Mouse (Mus musculus) megakaryocyte, adult 5-6 weeks (primary cell): Measurements from ENCODE around the gene Dnajc7. TPM values are rescaled to one million over a fixed set of nuclear protein-coding genes. Genes with fewer than 3 reads are reported as not detected.
A peak's percentile ranks its signal among the peaks of the same experiment; 100 is the strongest.
"Not testable (repeated sequence)": the region's sequence is repeated elsewhere in the genome, so short reads cannot be mapped to it uniquely, and the experiment has no call there.

ENCODE experiments used
- ATAC-seq: 2 replicates; pipeline ENCODE4 v1.8.0; 2016; ENCODE audit warnings: mild to moderate bottlenecking, inconsistent platforms; ENCODE audit not compliant: poor library complexity, severe bottlenecking
- total RNA-seq, 2 experiments: library from RNA; stranded (forward) in 1 of 2; stranded (reverse) in 1 of 2; fragments of 153-499, 151-499 nt in 1 of 2; fragments of 221-1000, 200-1000 nt in 1 of 2; gene quantifications; 2 replicates each; pipeline versions ENCODE4 v1.2.3 to v1.2.4; 2015 to 2017

Gene Dnajc7
- total RNA-seq, 2 experiments from 2014 or later: 98.1 to 145 TPM

- no peak for ATAC-seq
Observed at GRCm38 (mm10) chr11:100552842-100553241, 67.1 kb downstream of the Dnajc7 start.

DNA sequence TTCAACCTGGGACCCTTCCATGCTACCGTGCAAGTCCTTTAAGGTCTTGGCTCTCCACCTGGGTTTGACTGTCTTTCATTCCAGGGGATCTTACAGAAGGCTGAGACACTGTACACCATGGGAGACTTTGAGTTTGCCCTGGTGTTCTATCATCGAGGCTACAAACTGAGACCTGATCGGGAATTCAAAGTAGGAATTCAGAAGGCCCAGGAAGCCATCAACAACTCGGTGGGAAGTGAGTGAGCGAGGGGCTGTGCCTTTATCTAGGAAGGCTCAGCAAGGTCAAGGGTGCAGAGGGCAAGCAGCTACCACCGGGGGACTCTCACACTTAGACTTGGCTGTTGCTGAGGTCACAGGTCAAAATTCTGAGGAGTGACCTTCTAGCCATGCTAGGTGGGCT is 69.9 kb downstream of the Dnajc7 start:
- no peak for ATAC-seq

DNA sequence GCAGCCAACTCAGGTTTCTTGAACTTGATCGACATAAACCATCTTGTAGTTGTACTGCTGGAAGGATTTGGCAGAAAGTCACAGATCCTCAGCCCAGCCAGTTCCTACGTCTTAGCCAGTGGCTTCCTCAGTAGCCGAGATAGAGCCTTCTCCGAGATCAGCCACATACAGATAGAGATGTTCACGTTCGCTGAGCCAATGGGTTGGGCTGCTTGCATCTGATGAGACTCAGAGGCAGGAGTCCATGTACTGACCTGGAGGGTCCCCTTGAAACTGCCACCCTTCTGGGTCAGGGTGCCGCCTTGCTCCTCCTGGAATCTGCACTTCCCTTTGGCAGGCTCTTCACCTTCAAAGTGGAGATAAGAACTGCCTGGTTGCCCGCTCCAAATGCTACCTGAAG is 70.5 kb downstream of the Dnajc7 start:
- ATAC-seq: no peak

DNA sequence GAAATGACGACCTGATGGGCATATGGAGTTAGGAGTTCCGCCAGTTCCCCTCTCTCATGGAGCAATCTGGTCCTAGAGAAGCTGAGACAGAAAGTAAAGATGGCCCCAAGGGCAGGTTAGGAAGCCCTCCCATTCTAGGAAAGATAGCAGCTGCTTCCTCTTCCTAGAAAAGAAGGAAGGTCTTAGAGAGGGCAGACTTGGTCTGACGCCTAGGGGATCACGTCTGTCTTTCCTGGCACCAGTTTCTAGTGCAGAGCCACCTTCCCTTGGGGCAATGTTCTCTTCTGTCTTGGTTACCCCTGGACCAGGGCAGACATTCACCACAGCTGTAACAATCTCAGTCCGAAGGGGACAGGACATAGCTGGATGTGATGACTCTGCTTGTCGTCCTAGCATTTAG is 71.8 kb downstream of the Dnajc7 start:
- ATAC-seq: no peak

- peak; percentile 67 for ATAC-seq
Observed at GRCm38 (mm10) chr11:100546955-100547354, 73.0 kb downstream of the Dnajc7 start.

DNA sequence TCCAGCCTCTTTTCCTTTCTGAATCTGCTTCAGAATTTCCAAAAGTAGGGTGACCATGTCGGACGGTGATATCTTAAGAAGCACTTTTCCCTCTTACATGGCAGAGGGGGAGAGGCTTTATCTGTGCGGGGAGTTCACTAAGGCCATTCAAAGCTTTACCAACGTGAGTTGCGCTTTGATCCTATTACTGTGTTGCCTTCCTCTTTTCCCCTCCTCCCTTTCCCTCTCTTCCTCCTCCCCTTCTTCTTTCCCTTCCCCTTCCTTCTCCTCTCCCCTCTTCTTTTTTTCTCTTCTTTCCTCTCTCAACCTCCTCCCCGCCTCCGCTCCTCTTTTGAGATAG is 74.3 kb downstream of the Dnajc7 start:
- ATAC-seq: peak; percentile 19

- ATAC-seq: peak; percentile 99
Observed at GRCm38 (mm10) chr11:100544832-100545745, 74.9 kb downstream of the Dnajc7 start, which contains the start of gene Ttc25. Gene Ttc25, plus strand, starts transcription at chr11:100545607.

DNA sequence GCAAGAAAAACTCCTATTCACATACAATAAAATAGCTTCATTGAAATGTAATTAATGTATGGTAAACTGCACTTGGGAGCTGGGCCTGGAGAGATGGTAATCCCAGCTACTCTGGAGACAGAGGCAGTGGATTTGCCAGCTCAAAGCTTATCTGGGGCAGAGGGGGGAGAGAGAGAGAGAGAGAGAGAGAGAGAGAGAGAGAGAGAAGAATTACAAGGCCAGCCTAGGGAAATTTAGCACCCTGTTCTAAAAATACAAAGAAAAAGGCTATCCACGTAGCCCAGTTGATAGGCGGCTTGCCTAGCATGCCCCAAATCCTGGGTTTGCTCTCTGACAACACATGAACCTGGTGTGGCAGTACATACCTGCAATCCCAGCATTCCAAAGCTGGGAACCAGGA is 78.4 kb downstream of the Dnajc7 start:
- no peak for ATAC-seq

- no peak for ATAC-seq
Observed at GRCm38 (mm10) chr11:100540966-100541365, 79.0 kb downstream of the Dnajc7 start.

DNA sequence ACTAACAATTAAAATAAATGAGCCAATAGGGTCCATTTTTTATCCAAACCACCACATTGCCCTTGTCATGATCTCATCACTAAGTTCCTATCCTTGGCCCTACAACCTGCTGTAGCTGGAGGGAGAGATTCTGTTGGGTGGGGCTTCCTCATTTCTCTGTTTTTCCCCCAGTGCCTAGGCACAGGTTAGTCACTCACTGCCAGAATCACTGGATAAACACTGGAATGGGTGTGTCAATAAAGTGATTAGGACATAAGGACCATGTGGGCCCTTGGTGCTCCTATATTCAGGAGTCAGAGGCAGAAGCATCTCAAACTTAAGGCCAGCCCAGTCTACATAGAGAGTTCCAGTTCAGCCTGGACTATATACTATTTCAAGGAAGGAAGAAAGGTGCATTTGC is 83.5 kb downstream of the Dnajc7 start:
- no peak for ATAC-seq

GRCm38 (mm10) chr11:100535996-100536395 is 84.0 kb downstream of the Dnajc7 start:
- ATAC-seq: no peak

- ATAC-seq: not testable (repeated sequence)
Observed at GRCm38 (mm10) chr11:100534821-100535220, 85.1 kb downstream of the Dnajc7 start.

DNA sequence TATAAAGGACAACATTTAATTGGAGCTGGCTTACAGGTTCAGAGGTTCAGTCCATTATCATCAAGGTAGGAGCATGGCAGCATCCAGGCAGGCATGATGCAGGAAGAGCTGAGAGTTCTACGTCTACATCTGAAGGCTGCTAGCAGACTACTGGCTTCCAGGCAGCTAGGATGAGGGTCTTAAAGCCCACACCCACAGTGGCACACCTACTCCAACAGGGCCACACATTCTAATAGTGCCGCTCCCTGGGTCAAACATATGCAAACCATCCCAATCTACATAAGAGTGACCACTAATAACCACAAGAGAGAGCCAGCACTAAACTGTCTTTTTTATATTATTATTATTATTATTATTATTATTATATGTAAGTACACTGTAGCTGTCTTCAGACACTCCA is 85.6 kb downstream of the Dnajc7 start:
- not testable (repeated sequence) for ATAC-seq

DNA sequence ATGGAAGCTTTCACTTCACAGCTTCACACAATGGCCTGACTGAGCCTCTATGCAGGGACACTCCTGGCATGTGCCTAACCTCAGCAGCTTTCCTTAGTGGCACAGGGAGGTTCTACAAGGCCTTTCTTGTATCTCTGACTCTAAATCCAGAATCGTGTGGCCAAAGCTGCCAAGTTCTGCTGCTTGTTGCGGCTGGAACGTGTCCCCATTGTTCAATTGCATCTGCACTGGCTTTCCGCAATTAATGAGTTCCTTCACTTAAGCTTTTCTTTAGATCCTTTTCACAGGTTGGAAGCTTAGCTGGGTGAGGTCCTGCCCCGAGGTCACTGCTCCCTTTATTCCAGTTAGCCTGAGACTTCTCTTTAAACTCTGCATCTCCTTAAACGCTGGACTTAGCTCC is 86.1 kb downstream of the Dnajc7 start:
- no peak for ATAC-seq

Other genes starting within 250 kb of the Dnajc7 start
- gene Jup, start 222.4 kb downstream of the Dnajc7 start, total RNA-seq (2015): 3.5 and 3.9 TPM in 2 replicates
- gene Jup, start 222.4 kb downstream of the Dnajc7 start, total RNA-seq (2017): 1.5 and 5.1 TPM in 2 replicates
- not detected in 2 replicates for gene P3h4, start 205.3 kb downstream of the Dnajc7 start, total RNA-seq (2015)
- 0.08 TPM in 1 of 2 replicates, not detected in the other for gene P3h4, start 205.3 kb downstream of the Dnajc7 start, total RNA-seq (2017)
- 0.09 TPM in 1 of 2 replicates, not detected in the other for gene Fkbp10, start 204.5 kb downstream of the Dnajc7 start, total RNA-seq (2015)
- gene Fkbp10, start 204.5 kb downstream of the Dnajc7 start, total RNA-seq (2017): not detected in 2 replicates
- gene Nt5c3b, start 178.4 kb downstream of the Dnajc7 start, total RNA-seq (2015): 8.8 and 9.8 TPM in 2 replicates
- 7.3 and 9.6 TPM in 2 replicates for gene Nt5c3b, start 178.4 kb downstream of the Dnajc7 start, total RNA-seq (2017)
- gene Klhl10, start 178.3 kb downstream of the Dnajc7 start, total RNA-seq (2015): not detected in 2 replicates
- not detected in 2 replicates for gene Klhl10, start 178.3 kb downstream of the Dnajc7 start, total RNA-seq (2017)
- 5.9 and 8.1 TPM in 2 replicates for gene Klhl11, start 147.4 kb downstream of the Dnajc7 start, total RNA-seq (2015)
- 14.5 and 14.8 TPM in 2 replicates for gene Klhl11, start 147.4 kb downstream of the Dnajc7 start, total RNA-seq (2017)
- gene Acly, start 92.2 kb downstream of the Dnajc7 start, total RNA-seq (2015): 80.6 and 90.8 TPM in 2 replicates
- gene Acly, start 92.2 kb downstream of the Dnajc7 start, total RNA-seq (2017): 100 and 105 TPM in 2 replicates
- 0.16 and 0.96 TPM in 2 replicates for gene Ttc25, start 74.6 kb downstream of the Dnajc7 start, total RNA-seq (2015)
- not detected in 2 replicates for gene Ttc25, start 74.6 kb downstream of the Dnajc7 start, total RNA-seq (2017)
- 9.5 and 11.3 TPM in 2 replicates for gene Cnp, start 45.3 kb downstream of the Dnajc7 start, total RNA-seq (2015)
- 22.2 and 23.9 TPM in 2 replicates for gene Cnp, start 45.3 kb downstream of the Dnajc7 start, total RNA-seq (2017)
- 47.7 and 52.7 TPM in 2 replicates for gene Nkiras2, start 924 bp downstream of the Dnajc7 start, total RNA-seq (2015)
- gene Nkiras2, start 924 bp downstream of the Dnajc7 start, total RNA-seq (2017): 36.0 and 45.5 TPM in 2 replicates
- not detected in 2 replicates for gene Zfp385c, start 72.3 kb upstream of the Dnajc7 start, total RNA-seq (2015)
- not detected in 2 replicates for gene Zfp385c, start 72.3 kb upstream of the Dnajc7 start, total RNA-seq (2017)
- gene Dhx58, start 84.1 kb upstream of the Dnajc7 start, total RNA-seq (2015): 23.7 and 24.9 TPM in 2 replicates
- 36.9 and 50.9 TPM in 2 replicates for gene Dhx58, start 84.1 kb upstream of the Dnajc7 start, total RNA-seq (2017)
- gene Kat2a, start 92.3 kb upstream of the Dnajc7 start, total RNA-seq (2015): 11.0 and 11.5 TPM in 2 replicates
- 8.7 and 9.0 TPM in 2 replicates for gene Kat2a, start 92.3 kb upstream of the Dnajc7 start, total RNA-seq (2017)
- gene Hspb9, start 93.7 kb upstream of the Dnajc7 start, total RNA-seq (2015): not detected in 2 replicates
- 0.65 TPM in 1 of 2 replicates, not detected in the other for gene Hspb9, start 93.7 kb upstream of the Dnajc7 start, total RNA-seq (2017)
- 167 and 170 TPM in 2 replicates for gene Rab5c, start 118.0 kb upstream of the Dnajc7 start, total RNA-seq (2015)
- 136 and 142 TPM in 2 replicates for gene Rab5c, start 118.0 kb upstream of the Dnajc7 start, total RNA-seq (2017)
- gene Kcnh4, start 139.8 kb upstream of the Dnajc7 start, total RNA-seq (2015): not detected in 2 replicates
- gene Kcnh4, start 139.8 kb upstream of the Dnajc7 start, total RNA-seq (2017): not detected in 2 replicates
- gene Hcrt, start 142.8 kb upstream of the Dnajc7 start, total RNA-seq (2015): not detected in 2 replicates
- not detected in 2 replicates for gene Hcrt, start 142.8 kb upstream of the Dnajc7 start, total RNA-seq (2017)
- gene Ghdc, start 150.8 kb upstream of the Dnajc7 start, total RNA-seq (2015): 4.6 and 5.6 TPM in 2 replicates
- gene Ghdc, start 150.8 kb upstream of the Dnajc7 start, total RNA-seq (2017): 4.6 and 6.6 TPM in 2 replicates
- 40.9 and 47.6 TPM in 2 replicates for gene Stat5b, start 230.6 kb upstream of the Dnajc7 start, total RNA-seq (2015)
- 50.6 and 53.2 TPM in 2 replicates for gene Stat5b, start 230.6 kb upstream of the Dnajc7 start, total RNA-seq (2017)
- 20.0 and 22.5 TPM in 2 replicates for gene Stat5a, start 239.2 kb upstream of the Dnajc7 start, total RNA-seq (2015)
- 22.5 and 23.7 TPM in 2 replicates for gene Stat5a, start 239.2 kb upstream of the Dnajc7 start, total RNA-seq (2017)